Mouse (Mus musculus): ENCODE data around the gene Per3. TPM values are rescaled to one million over a fixed set of nuclear protein-coding genes. Genes with fewer than 3 reads are reported as not detected.

Gene Per3
- polyA plus RNA-seq, 1 experiment from 2014 or later: 6.6 TPM

GRCm38 (mm10) chr4:150990148-150990547 is 54.3 kb downstream of the Per3 start:
- Histone ChIP-seq H3K9me3 (replicated peaks; ENCODE audit: control insufficient read depth, low read length) (no peaks in the 10 kb centered on the region), H3K27ac (replicated peaks; ENCODE audit: low read depth, low read length) (no peak overlapping the region), H3K4me2 (ENCODE audit: low read depth, low read length) (no peak overlapping the region), H3K4me3 (ENCODE audit: low read depth, low read length) (no peak overlapping the region), H3K27me3 (ENCODE audit: control insufficient read depth, insufficient read depth, low read length) (no peaks in the 10 kb centered on the region), H3K4me1 (ENCODE audit: control insufficient read depth, insufficient read depth, low read length) (no peaks in the 10 kb centered on the region), H3K36me3 (replicated peaks; ENCODE audit: control insufficient read depth, insufficient read depth, low read depth, low read length) (no peaks in the 10 kb centered on the region), H3K9ac (replicated peaks; ENCODE audit: low read length) (no peak overlapping the region)
- DNase-seq (ENCODE audit: low spot score): peak; percentile 50
- no peak for ATAC-seq (replicated peaks; ENCODE audit: insufficient number of reproducible peaks, low FRiP score, low TSS enrichment, low read depth)
- 46% methylated on average over 6 of the region's 6 CpGs for whole genome bisulfite sequencing

- H3K27me3 ChIP-seq (ENCODE audit: control insufficient read depth, insufficient read depth, low read length): no peaks in the 10 kb centered on the region
- no peaks in the 10 kb centered on the region for H3K9me3 ChIP-seq (replicated peaks; ENCODE audit: control insufficient read depth, low read length)
- no peaks in the 10 kb centered on the region for H3K4me1 ChIP-seq (ENCODE audit: control insufficient read depth, insufficient read depth, low read length)
- WGBS: 85% methylated on average over 5 of the region's 5 CpGs
- no peak overlapping the region for H3K9ac ChIP-seq (replicated peaks; ENCODE audit: low read length)
- H3K27ac ChIP-seq (replicated peaks; ENCODE audit: low read depth, low read length): no peak overlapping the region
- no peak for ATAC-seq (replicated peaks; ENCODE audit: insufficient number of reproducible peaks, low FRiP score, low TSS enrichment, low read depth)
- H3K4me3 ChIP-seq (ENCODE audit: low read depth, low read length): no peak overlapping the region
- H3K36me3 ChIP-seq (replicated peaks; ENCODE audit: control insufficient read depth, insufficient read depth, low read depth, low read length): no peaks in the 10 kb centered on the region
- no peak for DNase-seq (ENCODE audit: low spot score)
- H3K4me2 ChIP-seq (ENCODE audit: low read depth, low read length): no peak overlapping the region
Observed at GRCm38 (mm10) chr4:150980153-150980552, 64.3 kb downstream of the Per3 start.

- Histone ChIP-seq H3K9me3 (replicated peaks; ENCODE audit: control insufficient read depth, low read length) (no peaks in the 10 kb centered on the region), H3K9ac (replicated peaks; ENCODE audit: low read length) (no peak overlapping the region), H3K27ac (replicated peaks; ENCODE audit: low read depth, low read length) (no peak overlapping the region), H3K4me2 (ENCODE audit: low read depth, low read length) (no peak overlapping the region), H3K36me3 (replicated peaks; ENCODE audit: control insufficient read depth, insufficient read depth, low read depth, low read length) (no peaks in the 10 kb centered on the region), H3K4me1 (ENCODE audit: control insufficient read depth, insufficient read depth, low read length) (no peaks in the 10 kb centered on the region), H3K27me3 (ENCODE audit: control insufficient read depth, insufficient read depth, low read length) (no peaks in the 10 kb centered on the region), H3K4me3 (ENCODE audit: low read depth, low read length) (no peak overlapping the region)
- 76% methylated on average over 9 of the region's 9 CpGs for WGBS
- ATAC-seq (replicated peaks; ENCODE audit: insufficient number of reproducible peaks, low FRiP score, low TSS enrichment, low read depth): no peak
- no peak for DNase-seq (ENCODE audit: low spot score)
Observed at GRCm38 (mm10) chr4:150979455-150979854, 65.0 kb downstream of the Per3 start.

GRCm38 (mm10) chr4:150978156-150978910 is 66.1 kb downstream of the Per3 start:
- H3K27ac ChIP-seq (replicated peaks; ENCODE audit: low read depth, low read length): no peak overlapping the region
- 92% methylated on average over 21 of the region's 21 CpGs for WGBS
- no peaks in the 10 kb centered on the region for H3K4me1 ChIP-seq (ENCODE audit: control insufficient read depth, insufficient read depth, low read length)

GRCm38 (mm10) chr4:150975145-150975544 is 69.3 kb downstream of the Per3 start:
- H3K36me3 ChIP-seq (replicated peaks; ENCODE audit: control insufficient read depth, insufficient read depth, low read depth, low read length): no peaks in the 10 kb centered on the region
- H3K27me3 ChIP-seq (ENCODE audit: control insufficient read depth, insufficient read depth, low read length): no peaks in the 10 kb centered on the region
- no peak overlapping the region for H3K9ac ChIP-seq (replicated peaks; ENCODE audit: low read length)
- H3K4me3 ChIP-seq (ENCODE audit: low read depth, low read length): no peak overlapping the region
- H3K4me1 ChIP-seq (ENCODE audit: control insufficient read depth, insufficient read depth, low read length): no peaks in the 10 kb centered on the region
- H3K9me3 ChIP-seq (replicated peaks; ENCODE audit: control insufficient read depth, low read length): no peaks in the 10 kb centered on the region
- no peak for ATAC-seq (replicated peaks; ENCODE audit: insufficient number of reproducible peaks, low FRiP score, low TSS enrichment, low read depth)
- no peak for DNase-seq (ENCODE audit: low spot score)
- WGBS: 56% methylated on average over 1 of the region's 1 CpGs
- no peak overlapping the region for H3K27ac ChIP-seq (replicated peaks; ENCODE audit: low read depth, low read length)
- no peak overlapping the region for H3K4me2 ChIP-seq (ENCODE audit: low read depth, low read length)

More at GRCm38 (mm10) chr4:150978156-150978910, 66.1 kb downstream of the Per3 start:
- no peaks in the 10 kb centered on the region for H3K9me3 ChIP-seq (replicated peaks; ENCODE audit: control insufficient read depth, low read length)
- no peaks in the 10 kb centered on the region for H3K36me3 ChIP-seq (replicated peaks; ENCODE audit: control insufficient read depth, insufficient read depth, low read depth, low read length)
- ATAC-seq (replicated peaks; ENCODE audit: insufficient number of reproducible peaks, low FRiP score, low TSS enrichment, low read depth) (no peak), DNase-seq (ENCODE audit: low spot score) (no peak)
- no peak overlapping the region for H3K4me2 ChIP-seq (ENCODE audit: low read depth, low read length)
- no peaks in the 10 kb centered on the region for H3K27me3 ChIP-seq (ENCODE audit: control insufficient read depth, insufficient read depth, low read length)
- H3K9ac ChIP-seq (replicated peaks; ENCODE audit: low read length): no peak overlapping the region
- no peak overlapping the region for H3K4me3 ChIP-seq (ENCODE audit: low read depth, low read length)

- no peaks in the 10 kb centered on the region for H3K36me3 ChIP-seq (replicated peaks; ENCODE audit: control insufficient read depth, insufficient read depth, low read depth, low read length)
- DNase-seq (ENCODE audit: low spot score): no peak
- ATAC-seq (replicated peaks; ENCODE audit: insufficient number of reproducible peaks, low FRiP score, low TSS enrichment, low read depth): no peak
- no peaks in the 10 kb centered on the region for H3K4me1 ChIP-seq (ENCODE audit: control insufficient read depth, insufficient read depth, low read length)
- H3K9ac ChIP-seq (replicated peaks; ENCODE audit: low read length): no peak overlapping the region
- H3K9me3 ChIP-seq (replicated peaks; ENCODE audit: control insufficient read depth, low read length): no peaks in the 10 kb centered on the region
- no peak overlapping the region for H3K27ac ChIP-seq (replicated peaks; ENCODE audit: low read depth, low read length)
- 79% methylated on average over 8 of the region's 8 CpGs for WGBS
- no peak overlapping the region for H3K4me3 ChIP-seq (ENCODE audit: low read depth, low read length)
- H3K4me2 ChIP-seq (ENCODE audit: low read depth, low read length): no peak overlapping the region
- no peaks in the 10 kb centered on the region for H3K27me3 ChIP-seq (ENCODE audit: control insufficient read depth, insufficient read depth, low read length)
Observed at GRCm38 (mm10) chr4:150973264-150973663, 71.2 kb downstream of the Per3 start.

GRCm38 (mm10) chr4:150968956-150969355 is 75.5 kb downstream of the Per3 start:
- Histone ChIP-seq H3K9ac (replicated peaks; ENCODE audit: low read length) (no peak overlapping the region), H3K4me1 (ENCODE audit: control insufficient read depth, insufficient read depth, low read length) (no peaks in the 10 kb centered on the region), H3K36me3 (replicated peaks; ENCODE audit: control insufficient read depth, insufficient read depth, low read depth, low read length) (no peaks in the 10 kb centered on the region), H3K27me3 (ENCODE audit: control insufficient read depth, insufficient read depth, low read length) (no peaks in the 10 kb centered on the region), H3K9me3 (replicated peaks; ENCODE audit: control insufficient read depth, low read length) (no peaks in the 10 kb centered on the region), H3K4me3 (ENCODE audit: low read depth, low read length) (no peak overlapping the region), H3K27ac (replicated peaks; ENCODE audit: low read depth, low read length) (no peak overlapping the region), H3K4me2 (ENCODE audit: low read depth, low read length) (no peak overlapping the region)
- 88% methylated on average over 8 of the region's 8 CpGs for WGBS
- no peak for DNase-seq (ENCODE audit: low spot score)
- ATAC-seq (replicated peaks; ENCODE audit: insufficient number of reproducible peaks, low FRiP score, low TSS enrichment, low read depth): no peak

GRCm38 (mm10) chr4:150966556-150966955 is 77.9 kb downstream of the Per3 start:
- no peak overlapping the region for H3K27ac ChIP-seq (replicated peaks; ENCODE audit: low read depth, low read length)
- no peak overlapping the region for H3K4me2 ChIP-seq (ENCODE audit: low read depth, low read length)
- DNase-seq (ENCODE audit: low spot score) (peak; percentile 73), ATAC-seq (replicated peaks; ENCODE audit: insufficient number of reproducible peaks, low FRiP score, low TSS enrichment, low read depth) (no peak)
- H3K4me3 ChIP-seq (ENCODE audit: low read depth, low read length): no peak overlapping the region
- WGBS: 21% methylated on average over 7 of the region's 7 CpGs
- H3K9ac ChIP-seq (replicated peaks; ENCODE audit: low read length): no peak overlapping the region
- H3K4me1 ChIP-seq (ENCODE audit: control insufficient read depth, insufficient read depth, low read length): no peaks in the 10 kb centered on the region
- no peaks in the 10 kb centered on the region for H3K36me3 ChIP-seq (replicated peaks; ENCODE audit: control insufficient read depth, insufficient read depth, low read depth, low read length)
- no peaks in the 10 kb centered on the region for H3K27me3 ChIP-seq (ENCODE audit: control insufficient read depth, insufficient read depth, low read length)
- H3K9me3 ChIP-seq (replicated peaks; ENCODE audit: control insufficient read depth, low read length): no peaks in the 10 kb centered on the region

All from embryonic facial prominence, embryonic 11.5 days (tissue).